Mouse (Mus musculus): ENCODE results near the gene 1110032F04Rik. TPM values are rescaled to one million over a fixed set of nuclear protein-coding genes. Genes with fewer than 3 reads are reported as not detected.
"Not testable (repeated sequence)": the region's sequence is repeated elsewhere in the genome, so short reads cannot be mapped to it uniquely, and the experiment has no call there.

1110032F04Rik gene
- total RNA-seq (2021) = 10 to 100 TPM; 14.8 to 15.5 TPM
- long read RNA-seq, experiment 1, transcript 1110032F04Rik-201 (1 exons, 2,578 nt) = major isoform, 40 of 40 reads
- long read RNA-seq, experiment 1, partial matches to known transcripts = 0 of 40 reads
- long read RNA-seq, experiment 1, other reads (novel, unspliced or antisense) = 0 of 40 reads
- long read RNA-seq, experiment 2, transcript 1110032F04Rik-201 (1 exons, 2,578 nt) = major isoform, 28 of 28 reads
- long read RNA-seq, experiment 2, partial matches to known transcripts = 0 of 28 reads
- long read RNA-seq, experiment 2, other reads (novel, unspliced or antisense) = 0 of 28 reads

- DNase-seq (ENCODE audit: low spot score in 2 of 2) = peak; percentile 31 to 62
These were observed at the start of gene 1110032F04Rik for GRCm38 (mm10) chr3:68869211-68869690. Gene 1110032F04Rik (plus strand): TSS chr3:68869586.

- no peak for DNase-seq (ENCODE audit: low spot score in 2 of 2)
These were observed 48.0 kb upstream of the 1110032F04Rik start for GRCm38 (mm10) chr3:68821406-68821805.

- DNase-seq (ENCODE audit: low spot score in 2 of 2) = no peak
These were observed 47.5 kb upstream of the 1110032F04Rik start for GRCm38 (mm10) chr3:68821926-68822341.

- DNase-seq (ENCODE audit: low spot score in 2 of 2) = peak in 1 of 2 experiments; percentile 10
These were observed 45.3 kb upstream of the 1110032F04Rik start for GRCm38 (mm10) chr3:68823876-68824764.

- no peak for DNase-seq (ENCODE audit: low spot score in 2 of 2)
These were observed 44.7 kb upstream of the 1110032F04Rik start for GRCm38 (mm10) chr3:68824765-68825090.

GRCm38 (mm10) chr3:68825151-68825550 is 44.2 kb upstream of the 1110032F04Rik start:
- DNase-seq (ENCODE audit: low spot score in 2 of 2) = no peak

GRCm38 (mm10) chr3:68827671-68828070 is 41.7 kb upstream of the 1110032F04Rik start:
- no peak for DNase-seq (ENCODE audit: low spot score in 2 of 2)

GRCm38 (mm10) chr3:68829944-68830343 is 39.4 kb upstream of the 1110032F04Rik start:
- no peak for DNase-seq (ENCODE audit: low spot score in 2 of 2)

GRCm38 (mm10) chr3:68836857-68837499 is 32.4 kb upstream of the 1110032F04Rik start:
- no peak for DNase-seq (ENCODE audit: low spot score in 2 of 2)

GRCm38 (mm10) chr3:68840206-68840605 is 29.2 kb upstream of the 1110032F04Rik start:
- DNase-seq (ENCODE audit: low spot score in 2 of 2) = no peak

- DNase-seq (ENCODE audit: low spot score in 2 of 2) = no peak
These were observed 25.4 kb upstream of the 1110032F04Rik start for GRCm38 (mm10) chr3:68844025-68844424.

- no peak for DNase-seq (ENCODE audit: low spot score in 2 of 2)
These were observed 21.1 kb upstream of the 1110032F04Rik start for GRCm38 (mm10) chr3:68848323-68848722.

GRCm38 (mm10) chr3:68852414-68852813 is 17.0 kb upstream of the 1110032F04Rik start:
- DNase-seq (ENCODE audit: low spot score in 2 of 2) = no peak

- DNase-seq (ENCODE audit: low spot score in 2 of 2) = peak; percentile 40 to 41
These were observed 543 bp downstream of the 1110032F04Rik start for GRCm38 (mm10) chr3:68869691-68870567.

GRCm38 (mm10) chr3:68870568-68870950 is 1.2 kb downstream of the 1110032F04Rik start:
- no peak for DNase-seq (ENCODE audit: low spot score in 2 of 2)

GRCm38 (mm10) chr3:68874079-68874478 is 4.7 kb downstream of the 1110032F04Rik start:
- DNase-seq (ENCODE audit: low spot score in 2 of 2) = no peak

- no peak for DNase-seq (ENCODE audit: low spot score in 2 of 2)
These were observed 17.5 kb downstream of the 1110032F04Rik start for GRCm38 (mm10) chr3:68886845-68887244.

GRCm38 (mm10) chr3:68895426-68895825 is 26.0 kb downstream of the 1110032F04Rik start:
- peak in 1 of 2 experiments; percentile 6 for DNase-seq (ENCODE audit: low spot score in 2 of 2)

- DNase-seq (ENCODE audit: low spot score in 2 of 2) = no peak
These were observed 27.8 kb downstream of the 1110032F04Rik start for GRCm38 (mm10) chr3:68897154-68897553.

GRCm38 (mm10) chr3:68902636-68903035 is 33.2 kb downstream of the 1110032F04Rik start:
- DNase-seq (ENCODE audit: low spot score in 2 of 2) = not testable (repeated sequence)

Data from left cerebral cortex, adult 18-20 months (tissue).